Mouse (Mus musculus) midbrain, embryonic 15.5 days (tissue): Measurements from ENCODE around the gene Jmjd6. TPM values are rescaled to one million over a fixed set of nuclear protein-coding genes. Genes with fewer than 3 reads are reported as not detected.
"Not testable (repeated sequence)": the region's sequence is repeated elsewhere in the genome, so short reads cannot be mapped to it uniquely, and the experiment has no call there.

Experiments
- ATAC-seq: fragments of 200-750 bp; cut with Nextera tagmentation; replicated peaks from 2 replicates; pipeline ENCODE4 v1.8.0; 2017; ENCODE audit warnings: moderate TSS enrichment
- H3K27ac ChIP-seq: fragments of 300-500 bp; sonication (generic); 2 replicates; pipeline ENCODE4 v1.5.1; 2015; ENCODE audit warnings: mild to moderate bottlenecking, inconsistent platforms
- H3K27me3 ChIP-seq: fragments of 300-500 bp; sonication (generic); replicated peaks from 2 replicates; pipeline ENCODE4 v1.6.1; 2015; ENCODE audit warnings: inconsistent platforms
- H3K36me3 ChIP-seq: fragments of 300-500 bp; sonication (generic); replicated peaks from 2 replicates; pipeline ENCODE4 v1.6.1; 2015; ENCODE audit warnings: inconsistent platforms
- H3K4me1 ChIP-seq: fragments of 300-500 bp; sonication (generic); 2 replicates; pipeline ENCODE4 v1.6.1; 2015; ENCODE audit warnings: inconsistent platforms
- H3K4me2 ChIP-seq: fragments of 300-500 bp; sonication (generic); 2 replicates; pipeline ENCODE4 v1.6.1; 2015; ENCODE audit warnings: inconsistent platforms, mild to moderate bottlenecking, moderate library complexity
- H3K4me3 ChIP-seq: fragments of 300-500 bp; sonication (generic); 2 replicates; pipeline ENCODE4 v1.5.1; 2015; ENCODE audit warnings: mild to moderate bottlenecking, inconsistent platforms
- H3K9ac ChIP-seq: fragments of 300-500 bp; sonication (generic); 2 replicates; pipeline ENCODE4 v1.6.1; 2015; ENCODE audit warnings: mild to moderate bottlenecking, inconsistent platforms
- H3K9me3 ChIP-seq: fragments of 300-500 bp; sonication (generic); 2 replicates; pipeline ENCODE4 v1.6.1; 2016; ENCODE audit warnings: inconsistent platforms
- WGBS: fragments of 180-500 bp; shearing (Covaris S2); methylation state at CpG from one replicate; pipeline ENCODE4 v1.1.7; 2015; ENCODE audit warnings: mixed read lengths; 5-methylcytosine and 5-hydroxymethylcytosine counted together
- polyA plus RNA-seq: library from polyadenylated mRNA; unstranded; fragments of >200 nt; fragmentation: Nextera tagmentation; extraction: Ambion mirVana; gene quantifications from 2 replicates; pipeline ENCODE4 v1.2.1, GENCODE M21; 2015

The Jmjd6 gene
- polyA plus RNA-seq, 1 experiment from 2014 or later: 75.1 TPM

DNA sequence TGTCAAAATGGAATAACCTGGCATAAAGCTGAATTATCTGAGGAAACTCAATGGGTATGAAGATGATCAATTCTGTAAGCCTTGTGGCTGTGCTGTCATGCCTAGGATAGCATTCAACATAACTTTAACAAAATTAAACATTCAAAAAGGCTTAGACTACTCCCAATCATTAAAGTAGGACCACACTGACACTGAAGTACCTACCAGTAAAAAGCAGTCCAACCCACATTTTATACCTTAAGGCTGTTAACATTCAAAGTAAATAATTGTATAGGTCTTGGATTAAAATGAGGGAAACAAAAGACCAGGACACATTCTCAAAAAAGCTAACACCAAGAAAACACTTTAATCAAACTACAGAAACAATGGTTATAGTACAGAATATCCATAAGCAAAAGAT lies 6.3 kb upstream of the Jmjd6 start:
- Histone ChIP-seq H3K36me3 (peaks cover 18% of the 10 kb centered on the region; the same call in 1 of the 2 replicates), H3K4me3 (no peak overlapping the region), H3K9me3 (no peaks in the 10 kb centered on the region), H3K27me3 (no peaks in the 10 kb centered on the region), H3K4me2 (no peak overlapping the region), H3K27ac (no peak overlapping the region), H3K4me1 (peaks cover 40% of the 10 kb centered on the region), H3K9ac (no peak overlapping the region)
- ATAC-seq: no peak

DNA sequence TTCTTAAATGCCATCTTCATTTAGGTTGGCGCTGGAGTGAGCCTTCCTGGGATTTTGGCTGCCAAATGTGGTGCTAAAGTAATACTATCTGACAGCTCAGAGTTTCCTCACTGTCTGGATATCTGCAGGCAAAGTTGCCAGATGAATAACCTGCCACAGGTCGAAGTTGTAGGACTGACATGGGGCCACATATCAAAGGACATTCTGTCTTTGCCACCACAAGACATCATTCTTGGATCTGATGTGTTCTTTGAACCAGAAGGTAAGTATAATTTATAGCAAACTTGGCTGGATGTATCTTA lies 5.6 kb upstream of the Jmjd6 start:
- not testable (repeated sequence) for ATAC-seq, H3K4me3 ChIP-seq, H3K9me3 ChIP-seq, H3K4me2 ChIP-seq, H3K27ac ChIP-seq, H3K27me3 ChIP-seq, H3K9ac ChIP-seq
- 72% methylated on average over 2 of the region's 2 CpGs for WGBS
- Histone ChIP-seq H3K4me1 (peaks cover 41% of the 10 kb centered on the region), H3K36me3 (peaks cover 18% of the 10 kb centered on the region; the same call in 1 of the 2 replicates)

DNA sequence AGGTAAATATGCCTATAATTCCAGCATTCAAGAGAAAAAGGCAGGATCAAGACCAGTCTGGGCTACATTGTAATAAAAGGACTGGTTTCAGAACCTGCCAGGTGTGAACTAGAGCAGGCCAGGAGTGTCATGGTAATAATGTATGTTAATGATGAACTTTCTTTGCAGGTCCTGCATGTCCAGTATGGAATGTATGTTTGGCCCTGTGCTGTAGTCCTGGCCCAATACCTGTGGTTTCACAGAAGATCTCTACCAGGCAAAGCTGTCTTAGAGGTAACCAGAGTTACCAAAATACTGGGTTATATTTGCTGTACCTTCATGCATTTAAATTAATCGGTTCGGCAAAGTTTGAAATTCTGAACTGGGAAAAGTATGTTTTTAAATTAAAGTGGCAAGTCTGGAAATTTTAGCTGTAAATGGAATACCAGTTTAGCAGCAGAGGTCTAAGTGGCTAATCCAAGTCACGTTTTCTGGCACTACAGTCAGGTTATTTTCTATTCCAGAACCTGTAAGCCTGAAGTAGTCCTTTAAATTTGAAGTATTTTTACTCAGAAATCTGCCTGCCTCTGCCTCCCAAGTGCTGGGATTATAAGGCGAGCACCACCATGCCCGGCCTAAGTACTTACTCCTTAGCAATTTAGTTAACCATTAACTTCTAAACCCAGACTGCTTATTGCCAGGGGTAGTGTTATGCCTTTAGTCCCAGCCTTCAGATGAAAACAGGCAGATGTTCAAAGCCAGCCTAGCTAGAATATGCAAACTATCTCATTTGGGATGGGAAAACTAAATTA lies 5.0 kb upstream of the Jmjd6 start:
- H3K4me2 ChIP-seq: no peak overlapping the region
- no peak overlapping the region for H3K27ac ChIP-seq
- peaks cover 18% of the 10 kb centered on the region; the same call in 1 of the 2 replicates for H3K36me3 ChIP-seq
- no peak overlapping the region for H3K9ac ChIP-seq
- H3K9me3 ChIP-seq: no peaks in the 10 kb centered on the region
- H3K27me3 ChIP-seq: no peaks in the 10 kb centered on the region
- no peak overlapping the region for H3K4me3 ChIP-seq
- ATAC-seq: no peak
- peaks cover 42% of the 10 kb centered on the region for H3K4me1 ChIP-seq
- 83% methylated on average over 5 of the region's 5 CpGs for whole genome bisulfite sequencing

DNA sequence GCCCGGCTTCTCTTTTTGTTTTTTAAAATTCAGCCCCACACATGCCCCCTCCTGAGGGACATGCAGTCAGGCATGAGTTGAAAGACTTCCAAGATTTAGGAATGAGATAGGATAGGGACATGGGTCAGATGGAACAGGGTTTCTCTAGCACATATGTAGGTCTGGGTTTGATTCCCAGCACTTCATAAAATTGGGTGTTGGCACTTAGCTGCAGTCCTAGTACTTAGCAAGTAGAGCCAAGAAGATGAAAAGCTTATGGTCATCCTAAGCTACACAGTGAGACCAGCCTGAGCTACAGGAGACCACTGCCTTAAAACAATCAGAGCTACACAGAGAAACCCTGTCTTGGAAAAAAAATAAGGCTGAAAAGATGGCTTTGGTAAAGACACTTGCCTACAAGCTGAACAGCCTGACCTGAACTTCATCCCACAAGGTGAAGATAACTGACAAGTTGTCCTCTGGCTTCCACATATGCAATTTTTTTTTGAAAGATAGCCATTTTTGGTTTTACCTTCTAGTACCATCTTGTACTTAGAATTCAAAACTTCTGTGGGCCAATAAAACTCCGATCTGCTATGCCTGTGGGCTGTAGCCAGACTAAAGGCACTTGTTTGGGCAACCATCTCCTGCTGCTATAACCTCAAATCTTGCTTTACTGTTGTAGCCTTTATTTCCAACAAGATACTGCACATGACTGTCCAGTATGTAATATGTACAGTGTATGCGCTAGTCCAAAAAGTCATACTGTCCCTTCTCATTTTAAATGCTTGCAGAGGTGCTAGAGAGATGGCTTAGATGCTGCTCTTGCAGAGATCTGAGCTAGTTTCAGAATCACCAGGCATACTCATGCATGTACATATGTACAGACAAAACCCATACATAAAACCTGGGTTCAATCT lies 4.2 kb upstream of the Jmjd6 start:
- Histone ChIP-seq H3K9ac (no peak overlapping the region), H3K36me3 (peaks cover 18% of the 10 kb centered on the region; the same call in 1 of the 2 replicates), H3K4me2 (no peak overlapping the region), H3K9me3 (no peaks in the 10 kb centered on the region), H3K4me3 (no peak overlapping the region), H3K27ac (no peak overlapping the region), H3K27me3 (no peaks in the 10 kb centered on the region), H3K4me1 (peaks cover 42% of the 10 kb centered on the region)
- 87% methylated on average over 3 of the region's 3 CpGs for WGBS
- no peak for ATAC-seq

DNA sequence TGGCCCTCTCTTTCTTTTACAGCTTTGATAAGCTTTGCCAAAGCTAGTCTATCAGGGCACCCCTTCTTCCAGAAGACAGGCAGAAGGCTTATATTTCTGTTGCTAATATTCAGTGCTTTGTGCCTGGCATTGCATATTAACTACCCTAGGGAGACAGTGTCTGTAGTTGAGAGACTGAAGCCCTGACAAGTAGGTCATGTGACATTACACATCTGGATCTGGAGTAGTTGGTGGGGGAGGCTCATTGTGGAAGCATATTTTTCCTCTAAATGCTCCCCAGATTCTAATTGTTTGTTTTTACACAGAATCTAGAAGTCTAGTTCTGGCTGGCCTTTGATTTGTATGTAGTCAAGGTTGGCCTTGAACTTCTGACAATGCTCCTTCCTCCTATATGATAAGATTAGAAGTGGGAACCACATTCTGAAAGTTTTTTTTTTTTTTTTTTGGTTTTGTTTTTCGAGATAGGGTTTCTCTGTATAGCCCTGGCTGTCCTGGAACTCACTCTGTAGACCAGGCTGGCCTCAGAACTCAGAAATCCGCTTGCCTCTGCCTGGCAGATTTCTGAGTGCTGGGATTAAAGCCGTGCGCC lies 3.4 kb upstream of the Jmjd6 start:
- Histone ChIP-seq H3K9ac (no peak overlapping the region), H3K4me3 (no peak overlapping the region), H3K36me3 (peaks cover 18% of the 10 kb centered on the region; the same call in 1 of the 2 replicates), H3K27ac (no peak overlapping the region), H3K4me1 (peaks cover 49% of the 10 kb centered on the region), H3K27me3 (no peaks in the 10 kb centered on the region), H3K4me2 (no peak overlapping the region), H3K9me3 (no peaks in the 10 kb centered on the region)
- ATAC-seq: no peak
- 72% methylated on average over 4 of the region's 4 CpGs for WGBS

DNA sequence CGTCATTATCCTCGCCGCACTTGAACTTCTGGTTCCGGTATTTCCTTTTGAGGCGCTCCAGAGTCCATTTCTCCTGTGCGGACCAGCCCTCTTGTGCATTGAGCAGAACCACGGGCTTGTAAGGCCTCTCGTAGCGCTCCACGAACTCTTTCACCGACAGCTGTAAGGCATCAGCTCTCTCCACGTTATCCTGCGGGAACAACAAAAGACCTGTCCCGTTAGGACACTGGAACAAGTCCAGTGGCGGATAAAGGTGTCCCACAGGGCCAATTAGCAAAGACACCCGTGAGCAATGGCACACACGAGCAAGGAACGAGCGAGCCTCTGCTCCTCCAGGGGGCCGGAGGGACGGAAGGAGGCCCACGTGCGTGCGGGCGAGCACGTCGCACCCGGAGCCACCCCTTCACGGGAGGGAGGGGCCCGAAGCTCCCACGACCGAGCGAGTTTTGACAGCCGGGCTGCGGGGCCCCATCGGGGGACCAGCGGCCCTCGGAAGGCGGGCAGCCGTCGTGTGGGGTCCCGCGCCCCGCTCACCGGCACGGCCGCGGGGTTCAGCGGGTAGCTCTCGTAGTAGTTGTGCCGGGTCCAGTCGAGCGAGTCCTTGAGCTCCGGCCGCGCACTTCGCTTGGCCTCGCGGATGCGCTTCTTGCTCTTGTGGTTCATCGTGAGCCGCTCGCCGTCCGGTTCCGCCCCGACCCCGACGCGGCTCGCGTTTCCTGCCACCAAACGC lies 553 bp downstream of the Jmjd6 start:
- peak overlapping the region; percentile 76 for H3K4me2 ChIP-seq
- WGBS: under 1% methylated on average over 73 of the region's 73 CpGs

DNA sequence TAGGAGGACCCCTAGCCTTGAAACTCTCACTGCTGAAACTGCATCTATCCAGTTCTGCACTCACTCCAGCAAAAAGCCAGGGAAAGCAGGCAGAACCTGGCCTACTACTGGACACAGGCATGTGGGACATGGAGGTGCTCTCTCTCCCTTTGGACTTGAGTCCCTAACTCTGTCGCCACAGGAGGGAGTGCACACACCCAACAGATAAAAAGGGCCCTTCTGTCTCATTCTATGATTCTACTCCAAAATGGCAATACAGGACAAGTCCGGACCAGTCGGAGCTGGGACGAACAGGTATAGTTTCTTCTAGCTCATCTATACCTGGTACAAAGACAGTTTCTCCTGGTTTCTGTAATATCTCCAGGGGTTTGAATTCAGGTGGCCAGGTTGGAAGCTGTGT lies 2.5 kb downstream of the Jmjd6 start:
- H3K36me3 ChIP-seq: peaks cover 40% of the 10 kb centered on the region
- WGBS: 85% methylated on average over 4 of the region's 4 CpGs
- H3K27me3 ChIP-seq: no peaks in the 10 kb centered on the region
- peak overlapping the region; percentile 76 for H3K4me2 ChIP-seq
- no peak overlapping the region for H3K27ac ChIP-seq
- no peak overlapping the region for H3K9ac ChIP-seq
- H3K4me3 ChIP-seq: peak overlapping the region; percentile 63; the same call in 1 of the 2 replicates
- no peaks in the 10 kb centered on the region for H3K9me3 ChIP-seq
- no peak for ATAC-seq
- peaks cover 43% of the 10 kb centered on the region for H3K4me1 ChIP-seq

More for the DNA sequence above, 553 bp downstream of the Jmjd6 start:
- Histone ChIP-seq H3K27ac (peak overlapping the region; percentile 97), H3K9me3 (no peaks in the 10 kb centered on the region), H3K9ac (peak overlapping the region; percentile 76), H3K27me3 (no peaks in the 10 kb centered on the region), H3K36me3 (peaks cover 24% of the 10 kb centered on the region), H3K4me3 (peak overlapping the region; percentile 63), H3K4me1 (peaks cover 51% of the 10 kb centered on the region)
- peak; percentile 73 for ATAC-seq

- peaks cover 51% of the 10 kb centered on the region for H3K36me3 ChIP-seq
- no peaks in the 10 kb centered on the region for H3K9me3 ChIP-seq
- 0 out of 2 replicates have a peak overlapping the region, but pooled peaks have one; percentile 5 for H3K4me2 ChIP-seq
- no peaks in the 10 kb centered on the region for H3K27me3 ChIP-seq
- no peak for ATAC-seq
- 0 out of 2 replicates have a peak overlapping the region, but pooled peaks have one; percentile 6 for H3K9ac ChIP-seq
- peaks cover 42% of the 10 kb centered on the region for H3K4me1 ChIP-seq
- H3K27ac ChIP-seq: no peak overlapping the region
- no peak overlapping the region for H3K4me3 ChIP-seq
- 74% methylated on average over 7 of the region's 7 CpGs for WGBS
Observed at GRCm38 (mm10) chr11:116839601-116840000, 3.6 kb downstream of the Jmjd6 start.

DNA sequence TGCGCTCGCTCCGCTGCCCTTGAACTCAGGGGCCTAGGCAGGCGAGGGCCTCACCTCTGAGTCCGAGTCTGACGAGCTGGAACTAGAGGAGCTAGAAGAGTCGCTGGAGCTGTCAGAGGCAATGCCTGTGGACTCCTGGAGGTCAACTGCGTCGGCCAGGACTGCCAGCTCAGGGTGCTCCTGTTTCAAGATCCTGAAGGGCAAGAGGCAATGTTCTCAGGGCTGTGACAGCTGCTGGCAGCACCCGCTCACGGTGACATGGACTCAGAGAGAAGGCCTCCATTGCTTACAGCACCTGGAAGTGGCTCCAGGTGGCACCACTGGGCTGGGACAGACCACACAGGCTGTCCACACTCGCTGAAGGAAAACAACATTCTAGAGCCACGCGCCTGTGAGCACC lies 4.3 kb downstream of the Jmjd6 start:
- Histone ChIP-seq H3K9me3 (no peaks in the 10 kb centered on the region), H3K9ac (no peak overlapping the region; the same call in 1 of the 2 replicates), H3K27ac (no peak overlapping the region), H3K27me3 (no peaks in the 10 kb centered on the region), H3K4me3 (no peak overlapping the region), H3K4me1 (peaks cover 36% of the 10 kb centered on the region), H3K36me3 (peaks cover 56% of the 10 kb centered on the region), H3K4me2 (no peak overlapping the region)
- WGBS: 89% methylated on average over 14 of the region's 14 CpGs
- no peak for ATAC-seq

DNA sequence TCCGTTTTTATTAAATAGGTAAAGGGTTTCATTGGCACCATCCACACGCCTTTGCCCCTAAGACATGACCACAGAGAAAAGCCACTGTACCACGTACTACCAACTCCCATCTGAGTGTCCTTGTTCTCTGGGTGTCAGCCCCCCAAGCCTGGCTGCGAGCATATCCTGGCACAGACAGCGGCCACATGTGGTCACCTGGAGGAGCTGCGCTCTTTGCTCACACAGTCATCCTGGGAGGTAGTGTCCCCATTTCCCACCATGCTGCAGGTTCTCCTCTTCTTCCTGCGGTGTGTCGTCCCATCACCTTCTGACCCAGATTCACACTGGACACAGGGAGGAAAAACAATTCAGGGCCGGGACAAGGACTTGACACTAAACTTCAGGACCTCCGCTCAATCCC lies 5.8 kb downstream of the Jmjd6 start:
- Histone ChIP-seq H3K27me3 (no peaks in the 10 kb centered on the region), H3K4me2 (no peak overlapping the region), H3K9ac (no peak overlapping the region), H3K36me3 (peaks cover 56% of the 10 kb centered on the region), H3K9me3 (no peaks in the 10 kb centered on the region), H3K27ac (no peak overlapping the region), H3K4me1 (peaks cover 36% of the 10 kb centered on the region), H3K4me3 (no peak overlapping the region)
- WGBS: 92% methylated on average over 10 of the region's 10 CpGs
- ATAC-seq: no peak

DNA sequence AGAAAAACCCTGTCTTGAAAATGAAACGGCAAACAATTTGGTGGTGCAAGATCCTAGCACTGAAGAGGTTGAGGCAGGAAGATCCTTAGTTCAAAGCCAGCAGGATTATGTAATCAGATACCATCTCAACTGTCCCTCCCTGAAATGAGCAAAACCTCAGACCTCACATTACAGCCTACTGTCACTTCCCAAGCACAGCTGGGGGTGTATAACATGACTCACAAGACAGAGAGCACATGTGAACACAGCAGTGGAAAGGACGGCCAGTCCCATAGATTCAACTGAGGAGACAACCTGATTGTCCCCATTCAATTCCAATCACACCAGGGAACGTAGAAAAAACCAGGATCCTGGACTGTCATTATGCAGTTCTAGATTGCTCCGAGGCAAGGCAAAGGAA lies 7.0 kb downstream of the Jmjd6 start:
- Histone ChIP-seq H3K4me2 (no peak overlapping the region), H3K4me3 (no peak overlapping the region), H3K36me3 (peaks cover 56% of the 10 kb centered on the region), H3K27ac (no peak overlapping the region), H3K27me3 (no peaks in the 10 kb centered on the region), H3K9me3 (no peaks in the 10 kb centered on the region), H3K4me1 (peaks cover 28% of the 10 kb centered on the region), H3K9ac (no peak overlapping the region)
- no peak for ATAC-seq
- 93% methylated on average over 4 of the region's 4 CpGs for WGBS

- Histone ChIP-seq H3K27ac (no peak overlapping the region), H3K36me3 (peaks cover 47% of the 10 kb centered on the region), H3K4me3 (no peak overlapping the region), H3K4me2 (no peak overlapping the region), H3K27me3 (no peaks in the 10 kb centered on the region), H3K4me1 (peaks cover 15% of the 10 kb centered on the region), H3K9me3 (no peaks in the 10 kb centered on the region), H3K9ac (no peak overlapping the region)
- 96% methylated on average over 1 of the region's 1 CpGs for WGBS
- no peak for ATAC-seq
Observed at GRCm38 (mm10) chr11:116834954-116835353, 8.3 kb downstream of the Jmjd6 start.
